Mouse (Mus musculus) thymus, adult 2 months (tissue): ENCODE results near the gene Edn2. TPM values are rescaled to one million over a fixed set of nuclear protein-coding genes. Genes with fewer than 3 reads are reported as not detected.

Experiments
- DNase-seq: peaks from one replicate; pipeline ENCODE4 v3.0.0; 2021
- H3K27ac ChIP-seq: fragments of 200-500 bp; 2 replicates; pipeline ENCODE4 v1.5.1; 2012; ENCODE audit warnings: low read length, control low read depth; ENCODE audit not compliant: control insufficient read depth, insufficient read depth
- H3K27me3 ChIP-seq: fragments of 200-500 bp; 2 replicates; pipeline ENCODE4 v1.6.1; 2012; ENCODE audit warnings: mild to moderate bottlenecking, low read length, moderate library complexity, mixed read lengths; ENCODE audit not compliant: control insufficient read depth, insufficient read depth
- H3K36me3 ChIP-seq: fragments of 200-500 bp; 2 replicates; pipeline ENCODE4 v1.6.1; 2012; ENCODE audit warnings: mild to moderate bottlenecking, low read length, moderate library complexity; ENCODE audit not compliant: control insufficient read depth, insufficient read depth
- H3K4me1 ChIP-seq: fragments of 200-500 bp; replicated peaks from 2 replicates; pipeline ENCODE4 v1.6.1; 2012; ENCODE audit warnings: low read length; ENCODE audit not compliant: control insufficient read depth, insufficient read depth
- H3K4me3 ChIP-seq: fragments of 200-500 bp; 2 replicates; pipeline ENCODE4 v1.5.1; 2012; ENCODE audit warnings: mild to moderate bottlenecking, low read length, control low read depth, moderate library complexity; ENCODE audit not compliant: control insufficient read depth, insufficient read depth
- CTCF ChIP-seq: fragments of 200-500 bp; IDR thresholded peaks from 2 replicates; pipeline ENCODE4 v1.5.1; 2012; ENCODE audit warnings: mild to moderate bottlenecking, control low read depth, low read length, moderate library complexity, borderline replicate concordance; ENCODE audit not compliant: control insufficient read depth, poor library complexity, insufficient read depth; ENCODE audit errors: extremely low read depth
- POLR2A ChIP-seq: fragments of 200-500 bp; IDR thresholded peaks from 2 replicates; pipeline ENCODE4 v1.6.1; 2012; ENCODE audit warnings: mild to moderate bottlenecking, low read length, control low read depth, moderate library complexity; ENCODE audit not compliant: control insufficient read depth, poor library complexity, insufficient read depth; ENCODE audit errors: extremely low read depth
- WGBS: fragments of 180-500 bp; shearing (Covaris S2); methylation state at CpG from one replicate; pipeline ENCODE4 v1.1.7; 2018; 5-methylcytosine and 5-hydroxymethylcytosine counted together
- polyA plus RNA-seq: library from polyadenylated mRNA; depleted of rRNA; stranded (reverse); fragments of >200 nt; gene quantifications from 2 replicates; pipeline ENCODE4 v1.2.3, GENCODE M21; 2012

Gene Edn2
- polyA plus RNA-seq, 1 experiment, result 1.2 TPM

- H3K4me3 ChIP-seq, result no peak overlapping the region
- DNase-seq, result no peak
- no peak overlapping the region for H3K27ac ChIP-seq
- H3K36me3 ChIP-seq, result no peaks in the 10 kb centered on the region
- no peaks in the 10 kb centered on the region for H3K27me3 ChIP-seq
- WGBS, result 96% methylated on average over 4 of the region's 4 CpGs
- no peaks in the 10 kb centered on the region for H3K4me1 ChIP-seq
- no peak for TF ChIP-seq CTCF
- TF ChIP-seq POLR2A, result no peak
These were observed 7.3 kb downstream of the Edn2 start for GRCm38 (mm10) chr4:120168346-120168745.

- TF ChIP-seq POLR2A, result no peak
- no peak for TF ChIP-seq CTCF
- Histone ChIP-seq H3K4me1 (no peaks in the 10 kb centered on the region), H3K36me3 (no peaks in the 10 kb centered on the region), H3K27ac (no peak overlapping the region), H3K4me3 (no peak overlapping the region), H3K27me3 (no peaks in the 10 kb centered on the region)
- DNase-seq, result no peak
- 73% methylated on average over 9 of the region's 9 CpGs for WGBS
These were observed 9.5 kb downstream of the Edn2 start for GRCm38 (mm10) chr4:120170387-120170936.

- TF ChIP-seq POLR2A (no peak), CTCF (no peak)
- 78% methylated on average over 7 of the region's 7 CpGs for WGBS
- no peak for DNase-seq
These were observed 11.2 kb downstream of the Edn2 start for GRCm38 (mm10) chr4:120172050-120172684.

GRCm38 (mm10) chr4:120179123-120179522, 18.1 kb downstream of the Edn2 start:
- no peak for DNase-seq
- TF ChIP-seq POLR2A (no peak), CTCF (no peak)
- no peaks in the 10 kb centered on the region for H3K36me3 ChIP-seq
- H3K4me3 ChIP-seq, result no peak overlapping the region
- no peaks in the 10 kb centered on the region for H3K27me3 ChIP-seq
- 79% methylated on average over 4 of the region's 4 CpGs for WGBS
- no peak overlapping the region for H3K27ac ChIP-seq
- H3K4me1 ChIP-seq, result no peaks in the 10 kb centered on the region

More at GRCm38 (mm10) chr4:120172050-120172684, 11.2 kb downstream of the Edn2 start:
- Histone ChIP-seq H3K27me3 (no peaks in the 10 kb centered on the region), H3K4me1 (no peaks in the 10 kb centered on the region), H3K27ac (no peak overlapping the region), H3K4me3 (no peak overlapping the region), H3K36me3 (no peaks in the 10 kb centered on the region)

- no peaks in the 10 kb centered on the region for H3K27me3 ChIP-seq
- no peak for DNase-seq
- H3K27ac ChIP-seq, result no peak overlapping the region
- H3K4me1 ChIP-seq, result no peaks in the 10 kb centered on the region
- no peak overlapping the region for H3K4me3 ChIP-seq
- no peaks in the 10 kb centered on the region for H3K36me3 ChIP-seq
- TF ChIP-seq POLR2A (no peak), CTCF (no peak)
These were observed 19.5 kb downstream of the Edn2 start for GRCm38 (mm10) chr4:120180535-120180934.

DNA sequence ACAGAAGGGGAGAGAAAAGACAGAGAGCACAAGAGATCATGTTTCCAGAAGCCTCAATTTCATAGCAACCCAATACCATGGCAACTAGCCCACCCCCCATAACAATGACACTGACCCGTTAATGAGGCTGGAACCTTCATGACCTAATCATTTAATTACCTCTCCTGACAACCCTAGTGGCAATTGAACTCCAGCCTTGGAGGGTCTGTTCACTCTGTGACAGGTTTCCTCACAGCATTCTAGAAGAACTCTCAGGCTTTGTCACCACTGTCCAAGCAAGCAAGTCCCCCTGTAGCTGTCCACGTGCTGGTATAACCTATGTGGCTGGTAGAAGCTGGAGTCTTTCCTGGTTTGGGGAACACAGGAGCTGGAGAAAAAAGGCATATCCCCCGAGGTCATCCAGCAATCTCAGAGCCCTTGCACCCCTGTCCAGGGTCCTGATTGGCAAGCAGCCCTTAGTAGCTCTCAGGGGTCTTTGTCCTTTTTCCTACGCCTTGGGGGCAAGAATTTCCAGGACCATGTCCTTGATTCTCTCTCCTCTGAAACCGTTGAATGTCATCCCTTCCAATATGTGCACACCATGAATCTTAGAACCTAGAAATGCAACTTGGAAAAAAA, 23.5 kb downstream of the Edn2 start:
- TF ChIP-seq CTCF (no peak), POLR2A (no peak)
- WGBS, result 27% methylated on average over 5 of the region's 5 CpGs
- Histone ChIP-seq H3K27ac (no peak overlapping the region), H3K36me3 (no peaks in the 10 kb centered on the region), H3K27me3 (no peaks in the 10 kb centered on the region), H3K4me1 (no peaks in the 10 kb centered on the region), H3K4me3 (no peak overlapping the region)
- no peak for DNase-seq

DNA sequence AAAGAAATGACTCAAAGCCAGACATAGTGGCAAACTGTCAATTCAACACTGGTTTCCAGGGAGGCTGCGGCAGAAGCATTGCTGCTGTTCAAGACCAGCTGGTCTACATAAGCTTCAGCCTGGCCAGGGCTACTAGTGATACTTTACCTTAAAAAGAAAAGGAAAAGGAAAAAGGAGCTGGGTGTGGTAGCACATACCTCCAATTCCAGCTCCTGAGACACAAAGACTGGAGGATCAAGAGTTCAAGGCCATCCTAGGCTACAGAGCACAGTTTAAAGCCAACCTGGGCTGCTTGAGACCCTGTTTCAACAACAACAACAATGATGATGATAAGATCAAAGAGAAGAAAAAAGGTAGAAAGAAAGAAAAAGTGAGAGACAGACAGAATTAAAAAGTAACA, 25.4 kb downstream of the Edn2 start:
- DNase-seq, result no peak
- no peaks in the 10 kb centered on the region for H3K27me3 ChIP-seq
- H3K4me1 ChIP-seq, result no peaks in the 10 kb centered on the region
- no peaks in the 10 kb centered on the region for H3K36me3 ChIP-seq
- H3K4me3 ChIP-seq, result no peak overlapping the region
- 100% methylated on average over 1 of the region's 1 CpGs for WGBS
- TF ChIP-seq POLR2A (no peak), CTCF (no peak)
- H3K27ac ChIP-seq, result no peak overlapping the region
